Mouse (Mus musculus) neural tube, embryonic 10.5 days (tissue): ENCODE data around the gene Tsfm.
A peak's percentile ranks its signal among the peaks of the same experiment; 100 is the strongest.

Experiments
- DNase-seq: peaks from one replicate; pipeline ENCODE4 v3.0.0-alpha.2; 2017; ENCODE audit warnings: low spot score; ENCODE audit errors: extremely low spot score

The Tsfm gene

GRCm38 (mm10) chr10:127042468-127043115, 12.0 kb upstream of the Tsfm start:
- no peak for DNase-seq

DNA sequence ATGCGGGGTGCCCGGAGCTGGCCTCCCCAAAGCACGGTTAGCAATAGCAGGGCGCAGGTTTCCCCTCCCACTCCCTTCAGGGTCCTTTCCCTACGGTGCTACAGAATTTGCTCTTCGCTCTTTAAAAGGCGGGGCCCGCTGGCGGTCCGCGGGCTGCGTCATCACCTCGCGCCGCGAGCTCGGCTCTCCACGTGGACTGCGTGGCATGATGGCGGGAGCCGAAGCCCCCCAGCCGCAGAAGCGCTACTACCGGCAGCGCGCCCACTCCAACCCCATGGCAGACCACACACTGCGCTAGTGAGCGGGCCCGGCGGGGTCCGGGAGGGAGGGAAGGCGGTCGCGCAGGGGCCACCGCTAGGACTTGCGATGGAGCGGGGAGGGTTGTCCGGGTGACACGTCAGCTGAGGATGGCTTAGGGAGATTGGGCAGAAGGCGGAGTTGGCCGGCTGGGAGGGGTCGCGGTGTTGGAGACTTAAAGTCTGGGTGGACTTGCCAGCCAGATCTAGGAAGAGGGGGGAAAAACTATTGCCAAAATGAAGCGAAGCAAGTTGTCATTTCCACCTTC, 11.2 kb upstream of the Tsfm start:
- DNase-seq = peak; percentile 96

DNA sequence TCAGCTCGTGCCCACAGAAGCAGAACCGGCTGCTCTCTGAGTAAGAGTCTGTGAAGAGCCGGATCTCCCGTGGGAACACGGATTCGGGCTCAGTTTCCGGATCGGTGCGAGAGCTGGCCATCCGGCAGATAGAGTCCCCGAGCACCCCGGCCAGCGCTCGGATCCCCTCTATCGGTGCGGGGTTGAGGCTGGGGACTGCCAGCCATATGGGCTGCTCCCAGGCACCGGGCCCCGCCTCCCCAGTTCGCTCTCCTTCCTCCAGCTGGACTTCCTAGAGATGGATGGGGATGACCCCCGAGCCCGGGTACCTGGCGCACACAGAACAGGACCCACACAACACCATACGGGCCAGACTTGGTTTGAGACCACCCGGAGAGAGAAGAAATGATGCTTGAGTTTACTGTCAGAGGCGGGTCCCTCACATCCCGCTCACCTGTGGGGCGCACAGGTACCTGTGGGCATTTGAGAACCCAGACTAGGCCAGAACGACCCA, 10.7 kb upstream of the Tsfm start, which contains the start of the genes Mettl1 and Eef1akmt3:
Mettl1 (plus strand) TSS at position 141 of the 493 bp plus-strand sequence.
Eef1akmt3 (minus strand) TSS at position 240 of the 493 bp plus-strand sequence.
- peak; percentile 67 for DNase-seq

DNA sequence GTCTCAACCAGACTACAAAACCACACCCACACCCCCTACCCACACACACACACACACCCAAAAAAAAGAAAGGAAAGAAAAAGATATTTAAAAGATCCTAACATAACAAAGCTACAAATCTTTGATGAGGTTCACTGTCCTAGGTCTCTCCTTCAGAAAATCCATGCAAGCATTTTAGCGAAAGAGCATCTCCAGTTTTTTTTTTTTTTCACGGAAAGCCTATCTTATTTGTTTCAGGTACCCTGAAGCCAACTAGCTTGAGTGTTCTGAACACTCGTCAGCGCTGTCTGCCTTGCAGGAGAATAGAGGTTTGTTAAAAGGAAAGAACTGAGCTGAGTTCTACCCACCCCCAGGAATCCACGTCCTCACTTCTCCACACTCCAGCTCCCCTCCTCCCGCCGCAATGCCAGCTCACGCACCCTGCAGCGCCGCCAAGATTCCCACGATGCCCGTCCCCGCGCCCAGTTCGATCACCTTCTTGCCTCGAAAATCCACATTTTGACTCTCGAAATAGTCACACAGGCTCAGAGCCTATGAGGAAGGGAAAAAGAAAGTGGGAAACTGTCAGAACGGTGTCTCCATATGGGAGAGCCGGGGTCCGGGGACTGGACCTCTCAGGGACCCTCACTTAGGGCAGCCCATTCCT, 10.1 kb upstream of the Tsfm start:
- DNase-seq = no peak

DNA sequence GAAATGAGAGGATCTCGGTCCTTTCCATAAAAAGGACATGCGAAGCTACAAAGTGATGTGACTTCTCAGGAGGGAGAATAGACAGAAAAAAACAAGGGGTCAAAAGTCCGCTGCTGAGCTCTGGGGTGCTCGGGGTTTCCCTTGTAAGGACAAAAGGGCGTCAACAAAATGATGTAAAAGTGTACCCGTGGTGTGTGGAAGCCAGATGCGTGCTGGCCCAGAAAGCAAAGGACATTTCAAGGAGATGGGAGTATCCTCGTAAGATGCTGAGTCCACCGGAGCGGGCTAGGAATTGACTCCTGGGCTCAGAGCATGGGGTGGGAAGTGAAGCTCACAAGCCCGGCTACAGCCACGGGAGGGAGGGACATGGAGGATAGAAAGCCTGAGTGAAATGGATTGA, 7.0 kb upstream of the Tsfm start:
- DNase-seq = no peak

DNA sequence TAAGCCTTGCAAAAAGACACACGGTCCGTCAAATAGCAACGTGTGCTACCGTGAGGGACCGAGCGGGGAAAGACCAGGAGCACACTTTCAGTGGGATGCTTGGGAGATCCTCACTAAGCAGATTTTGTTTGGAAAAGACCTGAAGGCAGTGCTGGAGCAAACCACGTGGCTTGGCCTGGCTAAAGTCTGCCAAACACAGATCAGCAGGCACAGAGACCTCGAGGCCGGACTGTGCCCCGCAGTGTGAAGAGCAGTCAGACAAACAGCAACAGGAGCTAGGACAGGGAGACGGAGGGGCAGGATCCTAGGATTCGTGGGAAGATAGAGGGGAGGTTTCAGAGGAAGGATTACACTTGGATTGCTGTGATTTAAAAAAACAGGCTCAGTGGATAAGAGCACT, 5.6 kb upstream of the Tsfm start:
- no peak for DNase-seq

DNA sequence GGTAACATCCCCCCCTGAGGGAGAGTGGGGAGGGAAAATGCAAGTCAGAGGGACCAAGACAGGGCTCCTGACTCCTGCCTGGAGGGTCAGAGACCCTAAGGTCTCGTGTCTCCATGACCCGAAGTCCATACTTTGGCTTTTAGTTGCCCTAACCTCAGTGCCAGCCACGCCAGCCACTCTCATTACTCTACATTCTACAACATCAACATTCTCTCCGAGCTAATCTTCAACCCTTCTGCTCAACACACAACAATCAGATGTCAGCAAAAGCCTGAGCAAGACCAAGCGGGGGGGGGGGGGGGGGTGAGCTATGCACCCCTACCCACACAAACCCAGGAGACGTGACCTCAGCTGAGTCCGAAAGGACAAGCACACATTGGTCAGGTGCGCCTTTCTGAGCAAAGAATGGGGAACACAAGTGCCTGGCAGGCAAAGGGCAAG, 2.7 kb upstream of the Tsfm start:
- DNase-seq = no peak

DNA sequence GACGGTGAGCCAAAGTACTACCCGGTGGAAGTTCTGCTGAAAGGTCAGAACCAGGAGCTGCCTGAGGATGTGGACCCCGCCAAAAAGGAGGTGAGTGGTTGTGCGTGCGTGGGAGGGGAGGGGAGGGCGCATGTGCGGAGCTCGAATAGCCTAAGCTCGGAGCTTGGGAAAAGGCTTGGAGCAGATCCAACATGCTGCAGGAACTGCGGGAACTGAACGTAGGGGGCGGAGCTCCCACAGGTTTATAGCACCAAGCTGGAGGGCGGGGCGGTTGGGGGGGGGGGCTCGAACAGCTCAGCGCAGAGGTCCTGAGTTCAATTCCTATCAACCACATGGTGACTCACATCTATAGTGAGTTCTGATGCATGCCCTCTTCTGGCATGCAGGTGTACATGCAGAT, 12.2 kb downstream of the Tsfm start:
- DNase-seq = no peak

DNA sequence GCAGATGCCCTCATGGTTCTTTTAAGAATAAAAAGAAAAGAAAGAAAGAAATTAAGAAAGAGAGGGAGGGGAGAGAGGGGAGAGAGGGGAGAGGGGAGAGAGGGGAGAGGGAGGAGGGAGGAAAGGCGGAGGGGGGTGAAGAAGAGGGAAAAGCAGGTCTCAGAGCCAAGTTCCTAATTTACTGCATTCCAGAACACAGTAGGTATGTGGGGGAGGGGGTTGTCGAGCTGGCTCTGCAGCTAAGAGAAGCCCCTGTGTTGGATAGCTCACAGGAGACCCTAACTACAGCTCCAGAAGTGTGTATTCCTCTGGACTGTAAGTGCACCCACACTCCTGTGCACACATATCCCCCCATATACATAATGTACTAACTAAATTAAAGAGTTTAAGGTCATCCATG, 13.6 kb downstream of the Tsfm start:
- no peak for DNase-seq

DNA sequence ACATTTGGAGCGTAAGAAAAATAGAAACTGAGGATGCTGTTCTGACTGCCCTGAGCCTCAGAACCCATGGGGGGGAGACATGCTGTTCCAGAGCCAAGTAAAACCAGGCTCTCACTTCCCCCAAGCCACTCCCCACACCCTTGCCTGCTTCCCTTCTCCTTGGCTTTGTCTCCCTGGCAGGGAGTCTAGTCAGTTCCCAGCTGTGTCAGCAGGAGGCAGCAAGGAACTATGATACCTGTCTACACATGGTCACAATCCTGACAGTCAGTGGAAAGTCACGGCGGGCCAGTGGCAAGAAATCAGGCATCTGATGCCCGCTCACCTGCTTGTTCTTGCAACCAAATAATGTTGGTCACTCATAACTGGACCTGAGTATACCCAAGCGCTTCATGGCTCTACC, 14.2 kb downstream of the Tsfm start:
- no peak for DNase-seq

GRCm38 (mm10) chr10:127003806-127004205, 26.8 kb downstream of the Tsfm start:
- no peak for DNase-seq

- DNase-seq = no peak
Measured at GRCm38 (mm10) chr10:127003334-127003733, 27.3 kb downstream of the Tsfm start.

DNA sequence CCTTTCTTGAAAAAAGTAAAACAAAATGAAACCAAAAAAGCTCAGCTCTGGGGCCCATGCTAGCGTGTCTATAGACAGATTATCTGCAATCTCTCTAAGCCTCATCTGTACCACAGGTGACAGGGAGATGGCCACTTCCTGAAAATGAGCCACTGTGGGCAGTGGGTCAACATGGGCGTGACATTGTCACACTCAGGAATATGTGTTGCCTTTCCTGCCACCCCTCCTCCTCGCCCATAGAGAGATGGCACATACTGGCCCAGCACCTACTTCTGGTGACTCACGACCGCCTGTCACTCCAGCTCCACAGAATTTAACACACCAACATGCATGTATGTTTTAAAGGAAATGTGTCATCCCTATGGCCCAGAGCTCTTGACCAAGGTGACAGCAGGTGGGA, 27.9 kb downstream of the Tsfm start:
- no peak for DNase-seq

- DNase-seq = no peak
Measured at GRCm38 (mm10) chr10:127002056-127002455, 28.6 kb downstream of the Tsfm start.

DNA sequence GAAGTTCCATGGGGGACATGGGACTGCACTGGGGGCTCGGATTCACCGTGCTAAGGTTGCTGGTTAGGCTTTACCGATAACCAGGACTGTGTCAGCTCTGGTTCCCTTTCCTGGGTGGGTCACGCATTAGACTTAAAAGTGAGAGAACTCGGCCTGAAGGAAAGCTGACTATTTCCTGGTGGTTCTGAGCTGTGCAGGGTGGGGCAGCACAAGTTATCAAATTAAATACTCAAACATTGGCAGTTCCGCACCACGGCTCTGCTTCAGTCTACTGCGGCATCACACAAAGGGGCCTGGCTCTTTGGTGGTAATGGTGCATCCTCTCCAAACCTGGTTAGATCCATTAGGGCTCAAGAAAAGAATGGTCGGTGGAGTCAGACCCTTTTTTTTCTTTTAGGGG, 29.3 kb downstream of the Tsfm start:
- no peak for DNase-seq

- no peak for DNase-seq
Measured at GRCm38 (mm10) chr10:127000529-127000928, 30.1 kb downstream of the Tsfm start, which contains the start of gene Avil. Gene Avil (plus strand): TSS chr10:127000709.

DNA sequence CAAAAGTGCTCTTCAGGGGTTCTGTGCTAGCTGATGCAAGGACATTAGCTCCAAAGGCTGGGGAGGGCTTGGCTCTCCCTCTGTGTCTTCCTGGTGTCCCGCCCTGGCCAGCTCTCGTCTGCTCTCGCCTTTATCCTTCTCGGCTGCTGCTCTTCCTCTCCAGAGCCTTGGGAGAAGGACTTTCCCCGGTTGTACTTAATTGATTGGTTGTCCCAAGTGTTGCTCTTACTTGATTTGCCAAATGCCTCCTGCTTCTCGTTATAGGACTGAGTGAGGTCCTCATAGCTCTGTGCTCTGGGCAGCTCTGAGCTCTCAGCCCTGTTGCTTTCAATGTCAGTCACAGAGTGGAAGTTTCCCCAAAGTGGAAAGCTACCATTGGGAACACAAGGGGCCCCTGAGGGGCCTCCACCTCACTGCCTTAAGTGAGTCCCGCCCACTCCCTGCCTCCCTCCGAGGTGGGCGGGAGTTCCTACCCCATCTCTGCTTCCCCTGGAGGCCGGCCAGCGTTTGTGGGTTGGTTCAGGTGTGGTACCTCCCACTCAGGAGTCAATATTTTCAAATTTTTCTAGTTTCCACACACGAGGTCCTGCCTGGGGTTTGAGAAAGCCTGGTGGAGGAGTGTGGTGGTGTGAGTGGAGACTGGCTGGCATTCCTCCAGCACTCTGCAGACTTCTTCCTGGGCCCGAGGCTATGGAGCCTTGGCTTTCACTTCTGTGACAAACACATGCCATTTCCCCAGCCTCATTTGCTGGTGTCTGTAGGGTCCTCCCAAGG, 33.1 kb downstream of the Tsfm start:
- no peak for DNase-seq

DNA sequence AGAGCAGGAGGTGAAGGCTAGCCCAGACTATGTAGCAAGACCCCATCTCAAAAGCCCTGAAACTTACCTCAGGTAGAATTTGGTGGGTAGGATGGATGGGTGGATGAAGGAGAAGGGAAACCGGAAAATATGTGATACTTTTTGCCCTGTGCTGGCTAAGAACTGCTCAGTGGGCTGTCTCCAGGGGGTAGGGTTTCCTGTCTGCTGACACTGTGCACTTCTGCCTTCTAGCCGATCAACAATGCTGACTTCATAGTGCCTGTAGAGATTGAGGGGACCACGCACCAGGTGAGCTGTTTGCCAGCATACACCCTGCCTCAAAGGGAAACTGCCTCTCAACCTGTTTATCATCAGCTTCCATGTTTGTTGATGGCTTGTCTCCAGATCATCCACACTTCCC, 37.0 kb downstream of the Tsfm start:
- DNase-seq = no peak

GRCm38 (mm10) chr10:126991676-126992075, 39.0 kb downstream of the Tsfm start:
- DNase-seq = no peak

GRCm38 (mm10) chr10:126990313-126991056, 40.2 kb downstream of the Tsfm start:
- peak; percentile 90 for DNase-seq
